11 mouse cellular contexts compared by ENCODE assay signal in genomic region chr15:78895741-78896140, GRCm38 (mm10). TPM values are rescaled to one million over a fixed set of nuclear protein-coding genes. Genes with fewer than 3 reads are reported as not detected.
A peak's percentile ranks its signal among the peaks of the same experiment; 100 is the strongest.
DNase-seq lines count a peak whose midpoint lies in the region; ATAC-seq and TF ChIP-seq lines count a peak whose summit lies in the region.
"Had no signal": no experiment of that assay in that cellular context is flagged by ENCODE, and none has a peak within 500 bp of the region (broad histone marks: within the 10 kb centered on the region; RNA-seq: fewer than 3 reads in every experiment).

No protein-coding gene starts in this region.

- H3K27me3 ChIP-seq in intestine, embryonic 15.5 days (replicated peaks) = no peaks in the 10 kb centered on the region
- no peaks in the 10 kb centered on the region for H3K27me3 ChIP-seq in intestine, postnatal 0 days (replicated peaks; ENCODE audit: control insufficient read depth, insufficient read depth, low read length)
- H3K27me3 ChIP-seq in ES-Bruce4 (ENCODE audit: control insufficient read depth, insufficient read depth, low read length, poor library complexity, severe bottlenecking) = no peaks in the 10 kb centered on the region
- no peaks in the 10 kb centered on the region for H3K27me3 ChIP-seq in embryonic facial prominence, embryonic 14.5 days (replicated peaks; ENCODE audit: control insufficient read depth, insufficient read depth, low read length)
- peaks cover 7% of the 10 kb centered on the region for H3K27me3 ChIP-seq in hindbrain, embryonic 16.5 days (replicated peaks; ENCODE audit: control insufficient read depth, insufficient read depth, low read length)

- no peak overlapping the region for H3K4me3 ChIP-seq in intestine, embryonic 15.5 days (replicated peaks)
- no peak overlapping the region for H3K4me3 ChIP-seq in intestine, postnatal 0 days (ENCODE audit: low read depth, low read length)
- H3K4me3 ChIP-seq in ES-Bruce4 (ENCODE audit: low read depth, low read length) = no peak overlapping the region
- no peak overlapping the region for H3K4me3 ChIP-seq in embryonic facial prominence, embryonic 14.5 days (ENCODE audit: low read depth, low read length)
- H3K4me3 ChIP-seq in hindbrain, embryonic 16.5 days (ENCODE audit: low read length) = no peak overlapping the region

- no peak for DNase-seq in embryonic facial prominence, embryonic 14.5 days (ENCODE audit: low spot score)
- DNase-seq in adrenal gland, postnatal 14 days = no peak
- no peak for DNase-seq in testis, postnatal 10 days (ENCODE audit: low spot score)
- DNase-seq: adrenal gland, postnatal 25 days; lung, embryonic 14.5 days had no signal

- ATAC-seq in intestine, embryonic 15.5 days = no peak
- no peak for ATAC-seq in intestine, postnatal 0 days
- ATAC-seq in embryonic facial prominence, embryonic 14.5 days (ENCODE audit: low read depth) = no peak
- peak; percentile 8; the same call in 1 of the 2 replicates for ATAC-seq in megakaryocyte, adult 5-6 weeks (ENCODE audit: poor library complexity, severe bottlenecking)
- no peak for ATAC-seq in hindbrain, embryonic 16.5 days

- no peak overlapping the region for H3K9ac ChIP-seq in intestine, embryonic 15.5 days
- H3K9ac ChIP-seq in intestine, postnatal 0 days (ENCODE audit: low read depth, low read length) = no peak overlapping the region
- no peak overlapping the region for H3K9ac ChIP-seq in ES-Bruce4 (ENCODE audit: low read depth, poor library complexity, severe bottlenecking)
- H3K9ac ChIP-seq in embryonic facial prominence, embryonic 14.5 days (ENCODE audit: low read depth, low read length) = no peak overlapping the region
- no peak overlapping the region for H3K9ac ChIP-seq in hindbrain, embryonic 16.5 days (ENCODE audit: low read depth, low read length)
- H3K9ac ChIP-seq: lung, embryonic 14.5 days had no signal

- peak overlapping the region; percentile 48; the same call in 1 of the 2 replicates for H3K27ac ChIP-seq in intestine, embryonic 15.5 days
- H3K27ac ChIP-seq in intestine, postnatal 0 days (ENCODE audit: low read depth, low read length) = no peak overlapping the region
- peak overlapping the region; percentile 53 for H3K27ac ChIP-seq in ES-Bruce4 (ENCODE audit: insufficient read depth, low read length)
- H3K27ac ChIP-seq in embryonic facial prominence, embryonic 14.5 days (replicated peaks; ENCODE audit: low read depth, low read length) = peak overlapping the region; percentile 55
- no peak overlapping the region for H3K27ac ChIP-seq in hindbrain, embryonic 16.5 days (ENCODE audit: low read depth, low read length)

- WGBS in intestine, embryonic 15.5 days = 77% methylated on average over 2 of the region's 2 CpGs
- WGBS in intestine, postnatal 0 days = 81% methylated on average over 2 of the region's 2 CpGs
- WGBS in embryonic facial prominence, embryonic 14.5 days = 86% methylated on average over 2 of the region's 2 CpGs
- WGBS in hindbrain, embryonic 16.5 days = 76% methylated on average over 2 of the region's 2 CpGs

- no peak for TF ChIP-seq EP300 in ES-Bruce4 (IDR thresholded peaks at IDR 0.05; ENCODE audit: insufficient read depth, low read depth, low read length)

- TF ChIP-seq POLR2A in ES-Bruce4 (IDR thresholded peaks at IDR 0.05; ENCODE audit: insufficient read depth, low read length) = no peak

- H3K9me3 ChIP-seq in intestine, embryonic 15.5 days = no peaks in the 10 kb centered on the region
- H3K9me3 ChIP-seq in intestine, postnatal 0 days (ENCODE audit: control insufficient read depth) = no peaks in the 10 kb centered on the region
- no peaks in the 10 kb centered on the region for H3K9me3 ChIP-seq in ES-Bruce4 (replicated peaks; ENCODE audit: control insufficient read depth, insufficient read depth, low read length, poor library complexity, severe bottlenecking)
- H3K9me3 ChIP-seq in embryonic facial prominence, embryonic 14.5 days (ENCODE audit: control insufficient read depth, low read length) = no peaks in the 10 kb centered on the region
- H3K9me3 ChIP-seq in hindbrain, embryonic 16.5 days (ENCODE audit: control insufficient read depth, low read length) = no peaks in the 10 kb centered on the region

- no peak overlapping the region for H3K4me2 ChIP-seq in intestine, embryonic 15.5 days (replicated peaks)
- H3K4me2 ChIP-seq in intestine, postnatal 0 days (replicated peaks; ENCODE audit: low read depth) = no peak overlapping the region
- H3K4me2 ChIP-seq in embryonic facial prominence, embryonic 14.5 days (ENCODE audit: low read depth, low read length) = no peak overlapping the region
- H3K4me2 ChIP-seq in hindbrain, embryonic 16.5 days (ENCODE audit: low read length) = no peak overlapping the region
- H3K4me2 ChIP-seq: lung, embryonic 14.5 days had no signal

- peaks cover 15% of the 10 kb centered on the region; the same call in 1 of the 2 replicates for H3K36me3 ChIP-seq in intestine, embryonic 15.5 days
- H3K36me3 ChIP-seq in intestine, postnatal 0 days (ENCODE audit: control insufficient read depth, insufficient read depth) = peaks cover 40% of the 10 kb centered on the region
- peaks cover 4% of the 10 kb centered on the region; the same call in 1 of the 2 replicates for H3K36me3 ChIP-seq in ES-Bruce4 (ENCODE audit: control insufficient read depth, insufficient read depth, low read length, poor library complexity, severe bottlenecking)
- peaks cover 41% of the 10 kb centered on the region for H3K36me3 ChIP-seq in embryonic facial prominence, embryonic 14.5 days (ENCODE audit: control insufficient read depth, insufficient read depth, low read length)
- peaks cover 16% of the 10 kb centered on the region for H3K36me3 ChIP-seq in hindbrain, embryonic 16.5 days (ENCODE audit: control insufficient read depth, insufficient read depth, low read length)

- no peak for TF ChIP-seq CTCF in intestine, postnatal 0 days (IDR thresholded peaks at IDR 0.05; ENCODE audit: low read depth)
- TF ChIP-seq CTCF in ES-Bruce4 (IDR thresholded peaks at IDR 0.05; ENCODE audit: low read depth, low read length) = no peak

- peaks cover 63% of the 10 kb centered on the region for H3K4me1 ChIP-seq in intestine, embryonic 15.5 days (replicated peaks)
- H3K4me1 ChIP-seq in intestine, postnatal 0 days (replicated peaks; ENCODE audit: control insufficient read depth, insufficient read depth, low read length) = peaks cover 14% of the 10 kb centered on the region
- peaks cover 6% of the 10 kb centered on the region for H3K4me1 ChIP-seq in ES-Bruce4 (ENCODE audit: control insufficient read depth, insufficient read depth, low read length)
- H3K4me1 ChIP-seq in embryonic facial prominence, embryonic 14.5 days (ENCODE audit: control insufficient read depth, insufficient read depth, low read length) = peaks cover 27% of the 10 kb centered on the region
- peaks cover 11% of the 10 kb centered on the region for H3K4me1 ChIP-seq in hindbrain, embryonic 16.5 days (ENCODE audit: control insufficient read depth, insufficient read depth, low read depth, low read length)

RNA-seq across cellular contexts. Expression of gene Gm49510, which starts 3.7 kb away (rescaled TPM):
- 0.23 and 0.42 TPM in 2 replicates for polyA plus RNA-seq in intestine, embryonic 15.5 days (2015; fragmentation: Nextera tagmentation; extraction: Ambion mirVana)
- polyA plus RNA-seq in intestine, postnatal 0 days (2015; fragmentation: Nextera tagmentation; extraction: Ambion mirVana) = 0.21 TPM in 1 of 2 replicates, not detected in the other
- polyA plus RNA-seq in ES-Bruce4 (2011; ENCODE audit: insufficient read depth, insufficient read length, low read depth, missing spikeins) = not detected in 2 replicates
- polyA plus RNA-seq in embryonic facial prominence, embryonic 14.5 days (2014; fragmentation: Nextera tagmentation; extraction: Ambion mirVana) = 0.58 and 0.98 TPM in 2 replicates
- not detected in 2 replicates for total RNA-seq in megakaryocyte, adult 5-6 weeks (2015)
- 1.1 and 2.0 TPM in 2 replicates for total RNA-seq in megakaryocyte, adult 5-6 weeks (2017)
- total RNA-seq in adrenal gland, postnatal 14 days (2021) = not detected in 2 replicates
- polyA plus RNA-seq in hindbrain, embryonic 16.5 days (2015; fragmentation: Nextera tagmentation; extraction: Ambion mirVana) = 0.11 TPM in 1 of 2 replicates, not detected in the other
- total RNA-seq: adrenal gland, postnatal 25 days; gastrocnemius, adult 8-10 months had no signal

RNA-seq across cellular contexts. Expression of gene Sh3bp1, which starts 3.8 kb away (rescaled TPM):
- polyA plus RNA-seq in intestine, embryonic 15.5 days (2015; fragmentation: Nextera tagmentation; extraction: Ambion mirVana) = 21.6 and 26.8 TPM in 2 replicates
- 7.2 and 7.6 TPM in 2 replicates for polyA plus RNA-seq in intestine, postnatal 0 days (2015; fragmentation: Nextera tagmentation; extraction: Ambion mirVana)
- polyA plus RNA-seq in ES-Bruce4 (2011; ENCODE audit: insufficient read depth, insufficient read length, low read depth, missing spikeins) = 26.8 and 41.7 TPM in 2 replicates
- 40.8 and 44.1 TPM in 2 replicates for polyA plus RNA-seq in embryonic facial prominence, embryonic 14.5 days (2014; fragmentation: Nextera tagmentation; extraction: Ambion mirVana)
- total RNA-seq in megakaryocyte, adult 5-6 weeks (2015) = 46.5 and 53.3 TPM in 2 replicates
- 34.0 and 38.2 TPM in 2 replicates for total RNA-seq in megakaryocyte, adult 5-6 weeks (2017)
- total RNA-seq in adrenal gland, postnatal 14 days (2021) = 6.6 and 15.2 TPM in 2 replicates
- polyA plus RNA-seq in hindbrain, embryonic 16.5 days (2015; fragmentation: Nextera tagmentation; extraction: Ambion mirVana) = 4.5 and 6.7 TPM in 2 replicates

RNA-seq across cellular contexts. Expression of gene Pdxp, which starts 18.0 kb away (rescaled TPM):
- 11.0 TPM in 2 replicates for polyA plus RNA-seq in intestine, embryonic 15.5 days (2015; fragmentation: Nextera tagmentation; extraction: Ambion mirVana)
- polyA plus RNA-seq in intestine, postnatal 0 days (2015; fragmentation: Nextera tagmentation; extraction: Ambion mirVana) = 3.3 and 4.2 TPM in 2 replicates
- 22.8 and 28.0 TPM in 2 replicates for polyA plus RNA-seq in ES-Bruce4 (2011; ENCODE audit: insufficient read depth, insufficient read length, low read depth, missing spikeins)
- polyA plus RNA-seq in embryonic facial prominence, embryonic 14.5 days (2014; fragmentation: Nextera tagmentation; extraction: Ambion mirVana) = 19.6 and 21.0 TPM in 2 replicates
- total RNA-seq in megakaryocyte, adult 5-6 weeks (2015) = 3.5 and 5.1 TPM in 2 replicates
- 2.1 and 2.6 TPM in 2 replicates for total RNA-seq in megakaryocyte, adult 5-6 weeks (2017)
- 4.4 and 6.2 TPM in 2 replicates for total RNA-seq in adrenal gland, postnatal 14 days (2021)
- polyA plus RNA-seq in hindbrain, embryonic 16.5 days (2015; fragmentation: Nextera tagmentation; extraction: Ambion mirVana) = 94.7 and 96.9 TPM in 2 replicates

RNA-seq across cellular contexts. Expression of gene Gga1, which starts 18.8 kb away (rescaled TPM):
- 47.6 and 51.7 TPM in 2 replicates for polyA plus RNA-seq in intestine, embryonic 15.5 days (2015; fragmentation: Nextera tagmentation; extraction: Ambion mirVana)
- polyA plus RNA-seq in intestine, postnatal 0 days (2015; fragmentation: Nextera tagmentation; extraction: Ambion mirVana) = 40.1 TPM in 2 replicates
- 25.8 and 29.3 TPM in 2 replicates for polyA plus RNA-seq in ES-Bruce4 (2011; ENCODE audit: insufficient read depth, insufficient read length, low read depth, missing spikeins)
- polyA plus RNA-seq in embryonic facial prominence, embryonic 14.5 days (2014; fragmentation: Nextera tagmentation; extraction: Ambion mirVana) = 42.5 and 46.9 TPM in 2 replicates
- 46.0 and 52.6 TPM in 2 replicates for total RNA-seq in megakaryocyte, adult 5-6 weeks (2015)
- total RNA-seq in megakaryocyte, adult 5-6 weeks (2017) = 20.8 and 28.9 TPM in 2 replicates
- 51.7 and 52.0 TPM in 2 replicates for total RNA-seq in adrenal gland, postnatal 14 days (2021)
- polyA plus RNA-seq in hindbrain, embryonic 16.5 days (2015; fragmentation: Nextera tagmentation; extraction: Ambion mirVana) = 46.1 and 51.8 TPM in 2 replicates

RNA-seq across cellular contexts. Expression of gene Lgals1, which starts 30.8 kb away (rescaled TPM):
- 996 and 1,059 TPM in 2 replicates for polyA plus RNA-seq in intestine, embryonic 15.5 days (2015; fragmentation: Nextera tagmentation; extraction: Ambion mirVana)
- 725 and 759 TPM in 2 replicates for polyA plus RNA-seq in intestine, postnatal 0 days (2015; fragmentation: Nextera tagmentation; extraction: Ambion mirVana)
- 225 and 232 TPM in 2 replicates for polyA plus RNA-seq in ES-Bruce4 (2011; ENCODE audit: insufficient read depth, insufficient read length, low read depth, missing spikeins)
- 2,628 and 2,877 TPM in 2 replicates for polyA plus RNA-seq in embryonic facial prominence, embryonic 14.5 days (2014; fragmentation: Nextera tagmentation; extraction: Ambion mirVana)
- 851 and 870 TPM in 2 replicates for total RNA-seq in megakaryocyte, adult 5-6 weeks (2015)
- 1,185 and 1,205 TPM in 2 replicates for total RNA-seq in megakaryocyte, adult 5-6 weeks (2017)
- 554 and 561 TPM in 2 replicates for total RNA-seq in adrenal gland, postnatal 14 days (2021)
- 105 and 169 TPM in 2 replicates for polyA plus RNA-seq in hindbrain, embryonic 16.5 days (2015; fragmentation: Nextera tagmentation; extraction: Ambion mirVana)

Comparison
In these comparisons a context has a peak if more than half of its experiments do, and no peak if none do; other contexts are left out.
1. H3K27ac ChIP-seq: peak in intestine, embryonic 15.5 days (single experiment), ES-Bruce4 (single experiment) and embryonic facial prominence, embryonic 14.5 days (single experiment); none in intestine, postnatal 0 days (single experiment) and hindbrain, embryonic 16.5 days (single experiment).